Mouse (Mus musculus) frontal cortex, postnatal 10 days (tissue): ENCODE measurements around the gene Nfe2.
"Not testable (repeated sequence)": the region's sequence is repeated elsewhere in the genome, so short reads cannot be mapped to it uniquely, and the experiment has no call there.

Experiments
- DNase-seq, 2 experiments: peaks; one replicate each; pipeline ENCODE4 v3.0.0; 2022; ENCODE audit warnings: low spot score in 2 of 2, mixed read lengths in 1 of 2

Nfe2 gene

DNA sequence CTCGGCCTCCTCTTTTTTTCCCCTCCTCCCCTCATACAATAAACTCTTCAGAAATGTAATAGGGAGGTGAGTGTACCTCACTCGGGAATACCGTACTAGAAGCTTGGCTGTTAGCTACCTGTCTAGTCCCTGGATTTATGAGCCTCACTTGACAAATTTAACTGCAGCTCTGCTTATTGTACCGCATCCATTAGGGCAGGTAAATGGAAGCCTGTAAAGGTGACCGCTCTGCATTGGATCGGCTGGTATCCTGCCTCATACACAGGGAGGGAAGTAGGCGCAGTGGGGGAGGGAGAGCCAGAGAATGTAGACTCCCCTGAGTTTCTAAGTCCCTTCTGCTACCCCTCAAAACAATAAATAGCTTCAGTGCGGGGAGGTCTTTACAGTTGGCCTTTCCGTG, 32.6 kb upstream of the Nfe2 start:
- no peak for DNase-seq

DNA sequence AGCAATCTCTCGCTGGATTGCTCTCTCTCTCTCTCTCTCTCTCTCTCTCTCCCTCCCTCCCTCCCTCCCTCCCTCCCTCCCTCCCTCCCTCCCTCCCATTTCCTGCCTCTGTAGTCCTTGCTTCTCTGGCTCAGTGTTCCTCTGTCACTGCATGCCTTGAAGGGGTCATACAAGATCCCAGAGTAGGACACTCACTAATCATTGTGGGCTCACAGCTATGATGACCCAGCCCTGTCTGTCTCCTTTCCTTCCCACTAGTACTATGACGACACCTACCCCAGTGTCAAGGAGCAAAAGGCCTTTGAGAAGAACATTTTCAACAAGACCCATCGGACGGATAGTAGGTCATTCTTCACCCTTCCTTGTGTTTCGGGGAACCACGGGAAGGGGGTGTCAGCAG, 32.2 kb upstream of the Nfe2 start:
- DNase-seq, result no peak

DNA sequence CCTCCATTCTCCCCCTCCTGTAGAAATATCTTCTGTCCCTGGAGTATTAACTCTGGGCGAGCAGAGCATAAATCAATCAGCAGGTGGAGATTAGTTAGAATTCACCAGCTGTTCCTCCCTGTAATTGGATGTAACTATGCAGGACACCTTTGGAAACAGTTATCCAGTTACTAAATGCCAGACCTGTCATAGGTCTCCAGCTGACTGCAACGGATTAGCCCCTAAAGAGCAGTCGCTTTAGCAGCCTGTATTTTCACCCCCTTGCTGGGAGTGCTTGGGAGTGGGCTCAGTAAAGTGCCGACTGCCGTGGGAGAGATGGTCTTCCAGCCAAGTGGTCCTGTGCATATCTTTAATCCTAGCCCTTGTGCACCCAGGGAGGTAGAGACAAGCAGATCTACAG, 31.4 kb upstream of the Nfe2 start:
- DNase-seq, result no peak

- DNase-seq, result no peak
Observed at GRCm38 (mm10) chr15:103285778-103286417, 27.7 kb upstream of the Nfe2 start.

GRCm38 (mm10) chr15:103284647-103285046, 26.4 kb upstream of the Nfe2 start:
- no peak for DNase-seq

DNA sequence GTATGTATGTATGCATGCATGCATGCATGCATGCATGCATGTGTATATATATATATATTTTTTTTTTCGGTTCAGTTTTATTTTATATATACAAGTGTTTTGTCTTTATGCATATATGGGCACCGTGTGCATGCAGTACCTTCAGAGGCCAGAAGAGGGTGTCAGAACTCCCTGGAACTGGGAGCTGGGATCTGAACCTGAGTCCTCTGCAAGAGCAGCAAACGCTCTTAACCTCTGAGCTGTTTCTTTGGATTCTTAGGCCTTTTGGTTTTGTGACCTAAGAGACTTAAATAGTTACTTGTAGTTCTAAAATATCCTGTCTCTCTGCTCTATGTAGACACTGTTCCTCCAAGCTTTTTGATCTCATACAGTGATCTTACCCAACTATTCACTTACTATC, 25.9 kb upstream of the Nfe2 start:
- DNase-seq, result no peak

DNA sequence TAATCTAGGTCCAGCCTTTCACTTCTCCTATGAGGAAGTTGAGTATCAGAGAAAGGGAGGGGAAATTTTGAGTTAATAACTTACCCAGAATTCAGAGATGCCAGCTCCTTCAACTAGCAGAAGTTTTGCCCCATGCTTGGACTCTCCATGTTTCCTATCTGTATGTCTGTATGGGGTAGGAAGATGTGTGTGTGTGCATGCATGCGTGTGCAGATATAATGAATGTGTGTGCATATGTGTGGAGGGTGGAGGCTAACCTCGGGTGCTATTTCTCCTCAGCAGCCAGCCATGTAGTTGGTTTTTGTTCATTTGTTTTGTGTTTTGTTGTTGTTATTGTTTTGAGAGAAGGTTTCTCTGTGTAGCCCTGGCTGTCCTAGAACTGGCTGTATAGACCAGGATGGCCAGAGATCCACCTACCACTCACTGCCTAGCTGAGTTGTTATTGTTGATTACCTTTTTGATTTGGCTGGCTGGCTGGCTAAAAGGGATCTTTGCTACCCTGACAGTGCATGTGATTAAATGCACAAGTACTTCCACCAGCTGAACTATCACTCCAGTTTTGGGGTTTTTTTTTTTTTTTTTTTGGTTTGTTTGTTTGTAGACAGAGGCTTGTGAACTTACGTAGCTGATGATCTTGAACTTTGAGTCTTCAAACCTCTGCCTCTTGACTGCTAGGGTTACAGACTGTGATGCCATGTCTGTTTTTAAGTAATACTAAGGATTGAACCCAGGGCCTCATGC, 23.4 kb upstream of the Nfe2 start:
- DNase-seq, result no peak

GRCm38 (mm10) chr15:103280817-103281464, 22.7 kb upstream of the Nfe2 start:
- DNase-seq, result no peak

GRCm38 (mm10) chr15:103279750-103280149, 21.5 kb upstream of the Nfe2 start:
- no peak for DNase-seq

DNA sequence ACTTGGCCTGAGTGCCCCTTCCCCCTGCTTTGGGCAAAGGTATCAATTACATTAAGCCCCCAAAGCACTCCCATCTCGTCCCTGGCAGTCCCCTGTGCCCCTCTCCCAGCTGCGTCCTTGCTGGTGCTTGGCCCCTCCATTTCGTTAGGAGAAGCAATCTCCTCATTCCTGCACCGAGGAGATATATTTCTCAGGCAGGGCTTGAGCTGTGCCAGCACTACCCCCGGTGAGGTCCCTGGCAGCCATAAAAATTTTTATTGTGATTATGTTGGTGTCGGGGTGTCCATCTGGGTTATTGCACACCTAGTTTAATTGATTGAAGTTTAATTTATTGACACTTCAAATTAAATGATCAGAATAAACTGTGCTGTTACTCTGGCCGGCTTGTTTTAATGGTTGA, 19.7 kb upstream of the Nfe2 start:
- no peak for DNase-seq

- not testable (repeated sequence) for DNase-seq
Observed at GRCm38 (mm10) chr15:103275943-103276342, 17.7 kb upstream of the Nfe2 start.

DNA sequence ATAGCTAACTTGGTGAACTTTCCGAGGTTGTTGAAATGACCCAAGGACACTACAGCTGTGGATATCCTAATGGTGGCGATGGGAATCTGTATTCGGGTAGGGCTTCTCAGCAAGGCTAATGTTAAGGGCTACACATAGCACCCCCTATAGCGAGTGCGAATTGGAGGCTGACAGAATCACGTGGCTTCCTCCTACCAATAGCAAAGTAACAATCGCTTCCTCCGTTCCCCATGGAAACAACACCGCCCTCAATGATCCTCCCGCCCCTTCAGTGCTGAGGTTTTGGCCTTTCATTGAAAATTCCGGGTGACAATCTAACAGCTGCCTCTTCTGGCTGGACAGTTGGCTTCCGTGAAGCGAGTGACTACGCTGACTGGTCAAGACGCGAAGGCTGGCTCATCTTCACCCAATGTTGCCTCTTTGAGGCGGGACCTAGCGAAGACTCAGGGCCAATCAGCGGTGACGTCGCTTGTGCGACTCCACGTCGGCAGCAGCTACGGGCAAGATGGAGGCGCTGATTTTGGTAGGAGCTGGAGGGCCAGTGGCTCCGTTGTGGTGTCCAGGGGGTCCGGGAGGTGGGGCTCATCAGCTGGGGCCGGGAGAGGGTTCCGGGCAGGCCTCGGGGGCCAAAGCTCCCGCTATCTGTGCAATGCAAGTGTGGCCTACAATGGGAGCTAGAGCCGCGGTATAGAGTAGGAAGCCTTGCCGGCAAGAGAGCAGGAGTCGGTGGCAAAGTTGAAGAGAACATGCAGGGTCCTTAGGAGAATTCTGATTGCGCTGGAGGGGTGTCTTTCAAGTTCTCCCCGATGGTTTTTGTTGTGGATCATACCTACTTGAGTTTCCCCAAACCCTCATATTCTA, 14.4 kb upstream of the Nfe2 start, which contains the start of gene Copz1:
Gene Copz1 (plus strand): TSS at position 296 of the 861 bp plus-strand sequence.
- peak; percentile 96 to 98 for DNase-seq

DNA sequence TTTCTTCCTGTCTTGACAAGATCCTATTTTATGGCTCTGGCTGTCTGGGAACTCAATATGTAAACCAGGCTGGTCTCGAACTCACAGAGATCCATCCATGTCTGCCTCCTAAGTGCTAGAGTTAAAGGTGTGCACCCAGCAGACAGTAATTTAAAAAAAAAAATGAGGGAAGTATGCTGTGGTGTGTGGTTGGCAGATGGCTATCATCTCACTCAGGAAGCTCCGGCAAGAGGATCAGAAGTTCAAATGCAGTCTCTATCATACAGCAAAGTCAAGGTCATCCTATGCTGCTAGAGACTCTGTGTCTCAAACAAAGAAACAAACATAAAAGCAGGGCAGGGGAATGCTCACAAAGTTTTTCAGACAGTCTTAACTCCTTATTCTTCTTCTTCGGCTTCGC, 10.7 kb upstream of the Nfe2 start:
- no peak for DNase-seq

- no peak for DNase-seq
Observed at GRCm38 (mm10) chr15:103264794-103265193, 6.6 kb upstream of the Nfe2 start.

DNA sequence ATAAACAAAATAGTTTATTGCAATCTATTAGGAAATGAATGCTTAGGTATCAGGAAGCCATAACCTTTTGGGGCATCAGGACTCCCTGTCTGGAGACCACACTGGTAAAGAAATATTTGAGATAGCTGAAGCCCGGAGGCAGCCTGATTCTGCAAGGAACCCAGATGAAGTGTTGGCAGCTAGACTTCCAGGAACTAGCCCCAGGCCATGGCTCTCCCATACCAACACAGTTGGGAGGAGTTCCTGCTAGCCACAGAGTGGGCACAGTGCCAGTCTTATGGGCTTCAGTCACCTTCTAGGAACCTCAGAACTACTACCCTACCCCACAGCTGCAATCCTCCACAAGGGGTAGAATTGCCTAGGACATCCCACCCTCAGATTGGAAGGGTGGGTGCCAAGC, 1.8 kb upstream of the Nfe2 start:
- no peak for DNase-seq

- no peak for DNase-seq
Observed at GRCm38 (mm10) chr15:103259162-103259561, 959 bp upstream of the Nfe2 start.

- no peak for DNase-seq
Observed at GRCm38 (mm10) chr15:103256210-103256986, 1.8 kb downstream of the Nfe2 start.

GRCm38 (mm10) chr15:103255169-103255568, 3.0 kb downstream of the Nfe2 start:
- no peak for DNase-seq

- DNase-seq, result no peak
Observed at GRCm38 (mm10) chr15:103253352-103253751, 4.9 kb downstream of the Nfe2 start.

DNA sequence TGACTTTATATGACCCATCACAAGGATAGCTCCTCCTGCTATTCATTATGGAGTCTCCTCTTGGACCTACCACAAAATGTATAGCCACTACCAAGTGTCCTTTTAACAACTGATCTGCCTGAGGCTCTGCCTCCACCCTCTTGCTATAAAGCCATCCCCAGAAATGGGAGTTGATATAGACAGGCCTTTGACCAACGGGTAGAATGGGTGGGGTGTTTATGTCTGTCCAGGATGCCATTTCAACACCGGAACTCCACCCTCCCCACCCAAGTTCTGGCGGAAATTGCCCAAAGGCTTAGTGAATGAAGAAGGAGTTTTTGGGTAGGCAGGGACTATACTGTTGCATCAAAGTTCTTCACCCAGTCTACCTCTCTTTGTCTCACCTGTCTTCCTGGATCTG, 5.5 kb downstream of the Nfe2 start:
- DNase-seq, result no peak

GRCm38 (mm10) chr15:103251595-103251994, 6.6 kb downstream of the Nfe2 start:
- no peak for DNase-seq
